Mouse (Mus musculus) spleen, adult 18-20 months (tissue): ENCODE data around the gene Fam71d.
A peak's percentile ranks its signal among the peaks of the same experiment; 100 is the strongest.

ENCODE experiments used
- DNase-seq, 2 experiments: peaks; one replicate each; pipeline ENCODE4 v3.0.0; 2022; ENCODE audit warnings: mixed read lengths in 2 of 2

Gene Fam71d

DNA sequence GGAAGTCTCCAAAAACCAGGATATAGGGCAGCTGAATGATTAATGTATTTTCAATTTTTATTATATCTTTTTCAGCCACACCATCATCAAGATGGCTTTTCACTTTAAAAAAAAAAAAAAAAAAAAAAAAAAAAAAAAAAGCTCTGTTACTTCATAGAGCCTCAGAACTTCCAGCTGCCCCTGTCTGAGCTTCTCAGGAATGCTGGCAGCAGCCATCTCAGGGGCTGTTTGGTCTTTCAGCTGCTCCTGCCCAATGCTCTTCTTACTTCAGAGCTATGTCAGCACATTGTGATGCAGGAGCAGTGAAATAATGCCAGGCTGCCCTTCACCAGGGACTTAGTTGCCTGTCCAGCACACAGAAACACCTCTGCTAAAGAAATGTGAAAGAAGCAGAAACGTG lies at the start of gene Fam71d:
TSS of gene Fam71d (plus strand) at position 211 of the 400 bp plus-strand sequence.
- DNase-seq = no peak

DNA sequence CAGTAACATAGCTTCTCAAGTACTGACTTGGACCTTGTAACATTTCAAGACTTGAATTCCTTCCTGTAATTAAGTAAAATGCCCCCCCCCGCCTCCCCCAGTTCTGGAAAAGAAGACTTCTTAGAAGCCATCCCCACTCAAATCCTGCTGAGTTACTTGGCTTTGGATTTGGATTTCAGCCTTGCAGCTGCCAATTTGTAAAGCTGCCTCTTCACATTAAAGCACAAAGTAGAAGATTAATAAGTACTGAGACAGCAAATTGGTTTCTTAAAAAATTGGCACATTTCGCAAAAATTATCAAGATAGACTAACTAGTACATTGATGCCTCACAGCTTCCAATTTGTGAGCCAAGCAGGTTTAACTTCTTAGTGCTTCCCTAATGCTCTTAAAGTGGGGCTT lies 47.6 kb upstream of the Fam71d start:
- DNase-seq = no peak

DNA sequence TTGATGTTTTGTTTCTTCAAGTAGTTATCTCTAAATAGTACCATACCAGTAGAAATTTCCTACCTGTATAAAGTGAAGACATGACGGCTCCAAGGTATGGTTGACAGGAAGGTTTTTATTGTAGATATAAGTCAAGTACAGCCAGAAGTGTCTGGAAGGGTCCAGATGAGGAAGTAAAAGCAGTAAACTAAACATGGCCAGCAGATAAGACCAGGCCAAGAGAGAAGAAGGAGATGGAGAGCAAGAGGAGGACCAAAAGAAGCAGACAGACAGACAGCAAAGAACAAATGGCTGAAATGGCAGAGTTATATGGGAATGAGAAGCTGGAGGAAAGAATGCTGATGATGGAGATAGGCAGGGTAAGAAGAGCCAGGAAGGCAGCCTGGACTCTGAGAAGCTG lies 46.1 kb upstream of the Fam71d start:
- no peak for DNase-seq

- no peak for DNase-seq
Observed at GRCm38 (mm10) chr12:78659718-78660304, 31.5 kb upstream of the Fam71d start.

GRCm38 (mm10) chr12:78678101-78678806 lies 13.1 kb upstream of the Fam71d start:
- DNase-seq = no peak

DNA sequence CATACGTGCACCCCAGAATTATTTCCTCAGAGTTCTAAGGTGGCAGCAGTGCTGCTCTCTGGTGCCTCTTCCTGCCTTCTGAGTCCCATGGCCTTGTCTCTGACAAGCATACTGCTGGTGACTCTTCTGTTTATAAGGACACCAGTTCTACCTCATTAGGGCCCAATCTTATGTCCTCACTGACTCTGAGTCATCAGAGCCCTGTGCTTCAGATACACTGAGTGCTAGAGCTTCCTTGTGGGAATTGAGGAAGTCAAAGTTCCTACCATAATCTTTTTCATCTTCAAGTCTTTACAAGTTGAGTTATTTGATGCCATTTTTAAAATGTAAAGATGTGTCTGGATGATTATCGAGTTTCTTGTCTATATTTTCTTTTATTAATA lies 12.5 kb upstream of the Fam71d start:
- no peak for DNase-seq

DNA sequence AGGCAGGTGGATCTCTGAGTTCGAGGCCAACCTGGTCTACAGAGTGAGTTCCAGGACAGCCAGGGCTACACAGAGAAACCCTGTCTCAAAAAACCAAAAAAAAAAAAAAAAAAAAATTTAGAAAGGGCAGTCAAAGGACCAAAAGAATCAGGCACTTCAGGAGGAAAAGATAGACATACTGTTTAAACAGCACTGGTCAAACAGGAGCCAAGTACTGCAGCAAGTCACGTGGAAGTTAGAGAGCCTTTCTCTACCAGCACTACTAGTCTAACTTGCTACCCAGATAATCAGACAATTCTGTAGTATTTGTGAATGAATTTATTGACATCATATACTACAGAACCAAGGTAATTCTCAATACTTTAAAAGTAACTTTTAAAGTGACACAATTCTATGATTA lies 10.3 kb upstream of the Fam71d start:
- DNase-seq = no peak

DNA sequence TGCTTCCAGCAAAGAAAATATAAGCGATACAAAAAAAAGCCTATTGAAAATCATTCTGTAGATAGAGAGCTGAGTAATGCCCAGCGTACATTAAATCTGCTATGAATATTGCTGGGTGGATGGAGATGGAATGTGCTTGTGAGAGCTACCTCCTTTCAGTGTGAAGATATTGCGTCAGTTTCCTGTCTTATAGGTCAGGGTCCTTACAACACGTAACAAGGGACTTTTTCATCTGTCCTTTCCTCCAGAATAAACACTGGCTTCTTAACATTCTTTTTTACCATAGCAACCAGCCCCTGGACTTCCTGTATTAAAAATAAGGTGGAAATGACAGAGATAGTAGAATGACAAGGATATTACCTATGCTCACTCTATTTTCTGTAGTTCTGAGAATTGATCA lies 9.1 kb upstream of the Fam71d start:
- DNase-seq = no peak

DNA sequence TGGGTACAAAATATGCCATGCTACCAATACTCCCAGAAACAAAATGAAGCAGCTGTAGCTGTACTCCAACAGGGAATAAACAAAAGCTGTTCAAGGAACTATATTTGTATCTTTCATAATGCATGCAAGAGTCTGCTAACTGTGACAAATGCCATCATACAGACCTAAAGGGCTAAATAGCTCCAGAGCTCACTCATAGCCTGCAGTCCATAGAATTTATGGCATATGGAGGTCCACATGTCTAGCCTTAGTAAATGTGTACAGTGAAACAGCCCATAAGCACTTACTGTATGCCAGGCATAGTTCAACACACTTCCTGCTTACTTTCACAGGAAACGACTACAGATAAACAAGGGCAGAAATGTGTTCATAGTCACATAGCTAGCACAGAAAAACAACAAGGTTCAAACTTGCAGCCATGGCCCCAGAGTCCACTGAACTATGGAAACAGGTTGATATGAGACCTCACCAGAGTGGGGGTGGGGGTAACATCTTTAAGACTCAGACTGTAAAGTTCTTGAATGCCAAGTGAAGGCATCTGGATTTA lies 5.6 kb upstream of the Fam71d start:
- DNase-seq = no peak

- DNase-seq = no peak
Observed at GRCm38 (mm10) chr12:78688876-78689275, 2.5 kb upstream of the Fam71d start.

GRCm38 (mm10) chr12:78693281-78693680 lies 1.9 kb downstream of the Fam71d start:
- no peak for DNase-seq

GRCm38 (mm10) chr12:78717783-78718182 lies 26.4 kb downstream of the Fam71d start:
- no peak for DNase-seq

GRCm38 (mm10) chr12:78727723-78728122 lies 36.4 kb downstream of the Fam71d start:
- no peak for DNase-seq

- DNase-seq = no peak
Observed at GRCm38 (mm10) chr12:78739633-78740032, 48.3 kb downstream of the Fam71d start.

DNA sequence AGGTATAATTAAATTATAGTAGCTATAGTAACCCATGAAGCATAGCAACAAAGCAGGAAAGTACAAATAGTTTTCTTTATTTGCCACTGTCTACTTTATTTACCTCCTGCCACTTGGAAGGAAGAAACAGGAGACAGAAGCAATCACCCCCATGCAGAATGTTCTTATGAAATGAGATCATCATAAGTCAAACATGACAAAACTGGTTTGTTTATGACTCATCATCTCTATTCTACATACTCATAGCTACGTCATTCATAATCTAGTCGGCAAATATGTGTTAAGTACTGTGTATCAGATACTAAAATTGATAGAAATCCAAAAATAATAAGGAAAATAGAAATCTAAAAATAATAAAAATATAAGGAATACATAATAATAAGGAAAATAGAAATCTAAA lies 49.0 kb downstream of the Fam71d start:
- no peak for DNase-seq

DNA sequence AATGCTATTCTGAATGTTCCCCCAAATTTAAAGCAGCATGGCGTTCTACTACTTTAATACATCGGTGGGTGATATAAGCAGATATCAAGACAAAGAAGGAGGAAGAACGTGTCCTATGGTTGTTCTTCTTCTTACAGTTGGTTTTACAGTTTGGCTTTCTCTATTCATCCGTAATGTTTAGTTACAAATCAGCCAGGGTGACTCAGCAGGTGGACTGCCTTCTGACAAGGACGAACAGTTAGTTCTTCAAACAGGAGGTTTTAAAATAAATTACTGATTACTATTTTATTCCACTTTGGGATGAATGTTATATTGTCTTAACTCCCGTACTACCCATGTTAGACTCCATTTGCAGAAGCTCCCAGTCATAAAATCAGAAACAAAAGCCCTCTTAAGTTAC lies 54.9 kb downstream of the Fam71d start:
- DNase-seq = no peak

GRCm38 (mm10) chr12:78747406-78747805 lies 56.1 kb downstream of the Fam71d start:
- DNase-seq = no peak

- no peak for DNase-seq
Observed at GRCm38 (mm10) chr12:78748113-78748512, 56.8 kb downstream of the Fam71d start.

- DNase-seq = peak; percentile 92 to 93
Observed at GRCm38 (mm10) chr12:78748557-78749377, 57.4 kb downstream of the Fam71d start, which contains the start of gene Mpp5. Gene Mpp5 (plus strand): TSS chr12:78748907.

GRCm38 (mm10) chr12:78749378-78749801 lies 58.1 kb downstream of the Fam71d start:
- peak; percentile 32 to 45 for DNase-seq

DNA sequence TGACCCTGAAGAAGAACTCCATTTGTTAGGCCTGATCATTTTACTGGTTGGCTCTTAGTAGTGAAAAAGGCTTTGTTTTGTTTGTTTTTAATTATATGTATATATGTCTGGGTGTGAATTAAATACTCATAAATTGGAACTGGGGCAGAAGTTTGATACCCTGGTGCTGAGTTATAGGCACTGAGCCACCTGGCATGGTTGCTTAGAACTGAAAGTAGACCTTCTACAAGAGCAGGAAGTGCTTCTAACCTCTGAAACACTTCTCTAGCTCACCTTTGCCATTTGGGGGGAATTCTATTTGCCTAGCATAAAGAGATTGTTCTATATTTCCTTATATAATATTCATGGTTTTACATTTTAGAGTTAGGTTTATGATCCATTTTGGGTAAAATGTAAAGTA lies 70.6 kb downstream of the Fam71d start:
- DNase-seq = no peak

- DNase-seq = no peak
Observed at GRCm38 (mm10) chr12:78769031-78769713, 77.8 kb downstream of the Fam71d start.

DNA sequence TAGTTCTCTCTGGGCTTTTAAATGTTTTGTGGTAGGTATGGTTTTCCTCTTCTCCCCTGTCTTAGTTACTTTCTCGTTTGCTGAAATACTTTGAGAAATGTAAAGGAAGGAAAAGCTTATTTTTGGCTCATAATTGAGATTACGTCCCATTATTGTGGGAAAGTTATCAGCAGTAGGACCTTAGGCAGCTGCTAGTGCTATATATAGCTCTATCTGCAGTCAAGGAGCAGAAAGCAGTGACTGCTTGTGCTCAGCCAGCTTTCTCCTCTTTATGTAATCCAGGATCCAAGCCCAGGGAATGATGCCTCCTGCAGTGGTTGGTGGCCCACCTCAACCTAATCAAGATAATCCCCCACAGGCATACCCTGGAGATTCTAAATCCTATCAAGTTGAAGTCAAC lies 81.9 kb downstream of the Fam71d start:
- DNase-seq = no peak
